19 mouse cellular contexts compared by ENCODE assay signal in the genomic region with DNA sequence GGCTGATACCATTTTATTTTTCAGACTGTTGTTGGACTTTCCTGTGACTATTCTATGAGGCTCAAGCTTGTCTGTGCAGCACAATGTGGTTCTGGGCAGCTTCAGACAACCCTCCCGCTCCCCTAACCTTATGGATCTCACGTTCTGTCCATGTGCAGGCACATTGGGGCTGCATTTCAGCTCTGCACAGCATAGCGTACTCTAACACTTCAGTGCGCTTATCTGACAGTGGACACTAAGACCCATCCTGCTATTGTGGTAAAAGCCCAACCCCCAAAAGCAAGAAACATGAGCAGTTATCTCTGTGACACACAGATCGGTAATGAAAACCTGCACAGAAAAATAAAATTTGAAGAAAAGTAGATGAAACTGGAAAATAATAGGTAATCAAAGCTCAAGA. TPM values are rescaled to one million over a fixed set of nuclear protein-coding genes. Genes with fewer than 3 reads are reported as not detected.
A peak's percentile ranks its signal among the peaks of the same experiment; 100 is the strongest.
DNase-seq lines count a peak whose midpoint lies in the region; ATAC-seq lines count a peak whose summit lies in the region.
"Had no signal": no experiment of that assay in that cellular context is flagged by ENCODE, and none has a peak within 500 bp of the region (broad histone marks: within the 10 kb centered on the region; RNA-seq: fewer than 3 reads in every experiment).

No protein-coding gene starts in this region.

- no peak overlapping the region for H3K27ac ChIP-seq in forebrain, embryonic 13.5 days
- peak overlapping the region; percentile 44 for H3K27ac ChIP-seq in liver, embryonic 11.5 days (ENCODE audit: low read depth, low read length)
- H3K27ac ChIP-seq: heart, adult 2 months; limb, embryonic 12.5 days; neural tube, embryonic 12.5 days had no signal

- H3K9ac ChIP-seq in forebrain, embryonic 13.5 days: no peak overlapping the region
- H3K9ac ChIP-seq in liver, embryonic 11.5 days (ENCODE audit: low read depth, low read length): no peak overlapping the region
- H3K9ac ChIP-seq: limb, embryonic 12.5 days; lung, embryonic 14.5 days; neural tube, embryonic 12.5 days had no signal

- DNase-seq in liver, embryonic 11.5 days (ENCODE audit: low spot score): no peak
- DNase-seq in c-Kit-positive CD71-positive TER-119-positive erythroid progenitor cells, embryonic 14.5 days (ENCODE audit: low spot score): no peak
- DNase-seq in right cerebral cortex, postnatal 25 days: no peak
- DNase-seq: adrenal gland, adult 8-10 months; cerebellum, adult 9-11 months; gastrocnemius, postnatal 14 days; heart, adult 2 months; kidney, adult 2 months; kidney, postnatal 4 days; lung, embryonic 14.5 days; lung, postnatal 4 days; right cerebral cortex, adult 18-20 months; thymus, postnatal 25 days had no signal

- H3K27me3 ChIP-seq in megakaryocyte, embryonic 14.5 days (replicated peaks): no peaks in the 10 kb centered on the region
- no peaks in the 10 kb centered on the region for H3K27me3 ChIP-seq in forebrain, embryonic 13.5 days
- H3K27me3 ChIP-seq in liver, embryonic 11.5 days (replicated peaks; ENCODE audit: control insufficient read depth, insufficient read depth, low read length): no peaks in the 10 kb centered on the region
- H3K27me3 ChIP-seq: limb, embryonic 12.5 days; neural tube, embryonic 12.5 days had no signal

- WGBS in forebrain, embryonic 13.5 days: 90% methylated on average over 5 of the region's 5 CpGs
- WGBS in liver, embryonic 11.5 days: 51% methylated on average over 5 of the region's 5 CpGs

- H3K4me3 ChIP-seq in megakaryocyte, embryonic 14.5 days (replicated peaks): peak overlapping the region; percentile 17
- no peak overlapping the region for H3K4me3 ChIP-seq in forebrain, embryonic 13.5 days
- no peak overlapping the region for H3K4me3 ChIP-seq in liver, embryonic 11.5 days (ENCODE audit: low read depth, low read length)
- H3K4me3 ChIP-seq: heart, adult 2 months; limb, embryonic 12.5 days; neural tube, embryonic 12.5 days had no signal

- H3K36me3 ChIP-seq in megakaryocyte, embryonic 14.5 days (replicated peaks; ENCODE audit: low read length): peaks cover 39% of the 10 kb centered on the region
- H3K36me3 ChIP-seq in forebrain, embryonic 13.5 days (ENCODE audit: poor library complexity, severe bottlenecking): peaks cover 30% of the 10 kb centered on the region
- H3K36me3 ChIP-seq in liver, embryonic 11.5 days (ENCODE audit: control insufficient read depth, insufficient read depth, low read length): 0 out of 2 replicates have a peak, but pooled peaks cover 2% of the 10 kb centered on the region

- H3K9me3 ChIP-seq in megakaryocyte, embryonic 14.5 days: no peaks in the 10 kb centered on the region
- no peaks in the 10 kb centered on the region for H3K9me3 ChIP-seq in forebrain, embryonic 13.5 days (replicated peaks)
- H3K9me3 ChIP-seq in liver, embryonic 11.5 days (ENCODE audit: control insufficient read depth, low read length): no peaks in the 10 kb centered on the region
- H3K9me3 ChIP-seq: limb, embryonic 12.5 days; neural tube, embryonic 12.5 days had no signal

- ATAC-seq in megakaryocyte, adult 5-6 weeks (ENCODE audit: poor library complexity, severe bottlenecking): no peak
- peak; percentile 34; the same call in 1 of the 2 replicates for ATAC-seq in forebrain, embryonic 13.5 days
- ATAC-seq in liver, embryonic 11.5 days (replicated peaks; ENCODE audit: low FRiP score): peak; percentile 88
- ATAC-seq in megakaryocyte progenitor cell, adult 5-6 weeks (replicated peaks; ENCODE audit: poor library complexity): peak; percentile 62

- peaks cover 25% of the 10 kb centered on the region for H3K4me1 ChIP-seq in megakaryocyte, embryonic 14.5 days
- H3K4me1 ChIP-seq in forebrain, embryonic 13.5 days: no peaks in the 10 kb centered on the region
- no peaks in the 10 kb centered on the region; the same call in none of the 2 replicates for H3K4me1 ChIP-seq in liver, embryonic 11.5 days (replicated peaks; ENCODE audit: control insufficient read depth, insufficient read depth, low read length)
- H3K4me1 ChIP-seq: limb, embryonic 12.5 days; neural tube, embryonic 12.5 days had no signal

- H3K4me2 ChIP-seq in forebrain, embryonic 13.5 days: no peak overlapping the region
- H3K4me2 ChIP-seq in liver, embryonic 11.5 days: peak overlapping the region; percentile 18; the same call in 1 of the 2 replicates
- H3K4me2 ChIP-seq: limb, embryonic 12.5 days; lung, embryonic 14.5 days; neural tube, embryonic 12.5 days had no signal

RNA-seq across cellular contexts. Expression of a gene that starts 20.5 kb away (rescaled TPM):
- polyA plus RNA-seq in megakaryocyte, embryonic 14.5 days (2012; ENCODE audit: insufficient read depth, low replicate concordance): 0.39 TPM in 1 of 2 replicates, not detected in the other
- total RNA-seq in megakaryocyte, adult 5-6 weeks (2015): 123 and 128 TPM in 2 replicates
- total RNA-seq in megakaryocyte, adult 5-6 weeks (2017): 47.5 and 78.3 TPM in 2 replicates
- 28.8 and 33.4 TPM in 2 replicates for polyA plus RNA-seq in forebrain, embryonic 13.5 days (2015; fragmentation: Nextera tagmentation; extraction: Ambion mirVana)
- 23.7 and 25.3 TPM in 2 replicates for polyA plus RNA-seq in liver, embryonic 11.5 days (2014; fragmentation: Nextera tagmentation; extraction: Ambion mirVana)
- total RNA-seq in megakaryocyte progenitor cell, adult 5-6 weeks (2015): 41.8 and 51.1 TPM in 2 replicates
- total RNA-seq in megakaryocyte progenitor cell, adult 5-6 weeks (2017): 10.7 and 15.9 TPM in 2 replicates

Comparison
In these comparisons a context has a peak if more than half of its experiments do, and no peak if none do; other contexts are left out.
1. RNA of a gene that starts 20.5 kb away (polyA plus RNA-seq): 28.8 to 33.4 TPM in forebrain, embryonic 13.5 days and 23.7 to 25.3 TPM in liver, embryonic 11.5 days; 0.39 TPM in megakaryocyte, embryonic 14.5 days; every median in the first group is over 10 times any median in the second.